ENCODE assay signal across 8 mouse cellular contexts in genomic region chr6:17692647-17693046, GRCm38 (mm10). TPM values are rescaled to one million over a fixed set of nuclear protein-coding genes. Genes with fewer than 3 reads are reported as not detected.
A peak's percentile ranks its signal among the peaks of the same experiment; 100 is the strongest.
DNase-seq lines count a peak whose midpoint lies in the region; ATAC-seq and TF ChIP-seq lines count a peak whose summit lies in the region.

Gene St7, plus strand, starts transcription at chr6:17692933.

- whole genome bisulfite sequencing in lung, postnatal 0 days: 53% methylated on average over 7 of the region's 7 CpGs
- WGBS in heart, embryonic 11.5 days (ENCODE audit: insufficient replicate concordance): 69% methylated on average over 7 of the region's 7 CpGs
- 76% methylated on average over 7 of the region's 7 CpGs for WGBS in neural tube, embryonic 14.5 days

- intact Hi-C loops in left cerebral cortex, postnatal 14 days (cut with DNase I): no loop called here

- TF ChIP-seq EP300 in lung, postnatal 0 days (IDR thresholded peaks at IDR 0.05): peak; percentile 73

- TF ChIP-seq CTCF in lung, postnatal 0 days (IDR thresholded peaks at IDR 0.05): no peak
- TF ChIP-seq CTCF in cortical plate, adult 2 months (IDR thresholded peaks at IDR 0.05; ENCODE audit: extremely low read depth, insufficient read depth, low read length): no peak

- H3K4me1 ChIP-seq in lung, postnatal 0 days (ENCODE audit: insufficient read depth, low read depth, low read length): peaks cover 7% of the 10 kb centered on the region; the same call in 1 of the 2 replicates
- H3K4me1 ChIP-seq in cortical plate, adult 2 months (ENCODE audit: control insufficient read depth, insufficient read depth, low read length): no peaks in the 10 kb centered on the region; the same call in 1 of the 2 replicates
- H3K4me1 ChIP-seq in heart, embryonic 11.5 days (ENCODE audit: control insufficient read depth, insufficient read depth, low read length): no peaks in the 10 kb centered on the region
- no peaks in the 10 kb centered on the region for H3K4me1 ChIP-seq in neural tube, embryonic 14.5 days (ENCODE audit: control insufficient read depth, insufficient read depth, low read length)

- peak within 1 kb of the TSS; percentile 86 for H3K4me3 ChIP-seq in lung, postnatal 0 days (ENCODE audit: low read depth, low read length)
- H3K4me3 ChIP-seq in cortical plate, adult 2 months (ENCODE audit: insufficient read depth, low read length): peak within 1 kb of the TSS; percentile 95
- peak within 1 kb of the TSS; percentile 84 for H3K4me3 ChIP-seq in heart, embryonic 11.5 days (ENCODE audit: low read depth, low read length)
- peak within 1 kb of the TSS; percentile 76 for H3K4me3 ChIP-seq in neural tube, embryonic 14.5 days (ENCODE audit: low read depth, low read length)

- peak within 1 kb of the TSS; percentile 89 for H3K9ac ChIP-seq in lung, postnatal 0 days (replicated peaks; ENCODE audit: low read depth)
- H3K9ac ChIP-seq in heart, embryonic 11.5 days (ENCODE audit: low read depth, low read length): peak within 1 kb of the TSS; percentile 95
- H3K9ac ChIP-seq in neural tube, embryonic 14.5 days (replicated peaks; ENCODE audit: low read depth, low read length): peak within 1 kb of the TSS; percentile 72

- H3K27me3 ChIP-seq in lung, postnatal 0 days (replicated peaks; ENCODE audit: insufficient read depth, low read length): no peaks in the 10 kb centered on the region
- no peaks in the 10 kb centered on the region for H3K27me3 ChIP-seq in heart, embryonic 11.5 days (ENCODE audit: control insufficient read depth, insufficient read depth, low read length)
- no peaks in the 10 kb centered on the region for H3K27me3 ChIP-seq in neural tube, embryonic 14.5 days (ENCODE audit: control insufficient read depth, insufficient read depth, low read length)

- DNase-seq in lung, postnatal 0 days (ENCODE audit: low spot score): peak; percentile 69
- no peak for DNase-seq in lung, postnatal 14 days
- no peak for DNase-seq in left cerebral cortex, postnatal 14 days (ENCODE audit: low spot score in 2 of 2)
- no peak for DNase-seq in thymus, postnatal 14 days
- no peak for DNase-seq in right cerebral cortex, postnatal 14 days

- H3K4me2 ChIP-seq in lung, postnatal 0 days (replicated peaks; ENCODE audit: low read depth, low read length): peak within 1 kb of the TSS; percentile 67
- H3K4me2 ChIP-seq in heart, embryonic 11.5 days: peak within 1 kb of the TSS; percentile 66
- H3K4me2 ChIP-seq in neural tube, embryonic 14.5 days (ENCODE audit: low read depth, low read length): peak within 1 kb of the TSS; percentile 84

- no peak for TF ChIP-seq POLR2A in cortical plate, adult 2 months (IDR thresholded peaks at IDR 0.05; ENCODE audit: extremely low read depth, insufficient read depth, low read length)

- H3K27ac ChIP-seq in lung, postnatal 0 days (ENCODE audit: low read length): peak within 1 kb of the TSS; percentile 97
- no peak within 1 kb of the TSS for H3K27ac ChIP-seq in cortical plate, adult 2 months (ENCODE audit: insufficient read depth, low read length)
- H3K27ac ChIP-seq in heart, embryonic 11.5 days (ENCODE audit: low read depth, low read length): peak within 1 kb of the TSS; percentile 94
- H3K27ac ChIP-seq in neural tube, embryonic 14.5 days (ENCODE audit: low read depth, low read length): peak within 1 kb of the TSS; percentile 35; the same call in 1 of the 2 replicates

- no peaks in the 10 kb centered on the region for H3K9me3 ChIP-seq in lung, postnatal 0 days (ENCODE audit: low read length)
- no peaks in the 10 kb centered on the region for H3K9me3 ChIP-seq in heart, embryonic 11.5 days (replicated peaks; ENCODE audit: control insufficient read depth, low read length)
- H3K9me3 ChIP-seq in neural tube, embryonic 14.5 days (ENCODE audit: control insufficient read depth, low read length): no peaks in the 10 kb centered on the region

- no peaks in the 10 kb centered on the region for H3K36me3 ChIP-seq in lung, postnatal 0 days (ENCODE audit: insufficient read depth, low read length)
- no peaks in the 10 kb centered on the region for H3K36me3 ChIP-seq in heart, embryonic 11.5 days (ENCODE audit: control insufficient read depth, insufficient read depth, low read length)
- H3K36me3 ChIP-seq in neural tube, embryonic 14.5 days (ENCODE audit: control insufficient read depth, insufficient read depth, low read length): no peaks in the 10 kb centered on the region

- peak; percentile 26 for ATAC-seq in lung, postnatal 0 days
- no peak for ATAC-seq in heart, embryonic 11.5 days (replicated peaks; ENCODE audit: insufficient number of reproducible peaks, low FRiP score, low TSS enrichment)
- no peak for ATAC-seq in neural tube, embryonic 14.5 days (ENCODE audit: low read depth)

RNA-seq across cellular contexts. Expression of gene St7, which starts in this region (rescaled TPM):
- 23.7 and 24.5 TPM in 2 replicates for polyA plus RNA-seq in lung, postnatal 0 days (2015; fragmentation: Nextera tagmentation; extraction: Ambion mirVana)
- 22.8 and 26.3 TPM in 2 replicates for polyA plus RNA-seq in cortical plate, adult 2 months (2012; rRNA removed)
- polyA plus RNA-seq in heart, embryonic 11.5 days (2014; fragmentation: Nextera tagmentation; extraction: Ambion mirVana): 26.9 and 31.6 TPM in 2 replicates
- 10 to 100 TPM; 36.8 to 38.5 TPM for total RNA-seq in left cerebral cortex, postnatal 14 days (2021)
- polyA plus RNA-seq in neural tube, embryonic 14.5 days (2014; fragmentation: Nextera tagmentation; extraction: Ambion mirVana): 62.1 and 71.9 TPM in 2 replicates
